18 mouse cellular contexts compared by ENCODE assay signal in the genomic region with DNA sequence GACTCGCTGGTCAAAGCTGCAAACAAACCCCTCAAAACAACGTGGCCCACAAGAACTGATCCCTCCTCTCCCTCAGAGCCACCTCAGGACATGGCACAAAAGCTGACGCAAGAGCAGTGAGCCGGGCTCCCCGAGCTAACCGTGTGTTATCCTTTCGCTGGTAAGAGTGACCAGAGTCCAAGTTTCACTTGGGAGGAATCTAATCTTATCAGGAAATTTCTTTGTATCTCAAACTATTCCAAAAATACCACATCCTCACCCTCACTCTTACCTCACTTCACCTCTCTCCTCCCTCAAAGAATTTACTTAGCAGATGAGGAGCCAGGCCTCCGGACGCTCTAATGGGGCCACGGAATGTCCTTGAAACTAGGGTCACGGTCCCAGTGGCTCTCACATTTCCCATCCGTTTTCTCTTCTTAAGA. TPM values are rescaled to one million over a fixed set of nuclear protein-coding genes. Genes with fewer than 3 reads are reported as not detected.
DNase-seq lines count a peak whose midpoint lies in the region; ATAC-seq and TF ChIP-seq lines count a peak whose summit lies in the region.
"Had no signal": no experiment of that assay in that cellular context is flagged by ENCODE, and none has a peak within 500 bp of the region (broad histone marks: within the 10 kb centered on the region; RNA-seq: fewer than 3 reads in every experiment).

No protein-coding gene starts in this region.

- H3K27me3 ChIP-seq in heart, embryonic 10.5 days (ENCODE audit: insufficient read depth, poor library complexity, severe bottlenecking) = no peaks in the 10 kb centered on the region
- no peaks in the 10 kb centered on the region for H3K27me3 ChIP-seq in lung, postnatal 0 days (replicated peaks; ENCODE audit: insufficient read depth, low read length)
- no peaks in the 10 kb centered on the region for H3K27me3 ChIP-seq in intestine, postnatal 0 days (replicated peaks; ENCODE audit: control insufficient read depth, insufficient read depth, low read length)
- H3K27me3 ChIP-seq in hindbrain, postnatal 0 days (ENCODE audit: insufficient read depth, low read length) = no peaks in the 10 kb centered on the region
- H3K27me3 ChIP-seq: embryonic facial prominence, embryonic 12.5 days; hindbrain, embryonic 13.5 days; limb, embryonic 12.5 days had no signal

- peak; percentile 70; the same call in 1 of the 2 replicates for TF ChIP-seq EP300 in lung, postnatal 0 days (IDR thresholded peaks at IDR 0.05)

- 49% methylated on average over 12 of the region's 12 CpGs for WGBS in heart, embryonic 10.5 days
- WGBS in lung, postnatal 0 days = 51% methylated on average over 12 of the region's 12 CpGs
- WGBS in intestine, postnatal 0 days = 46% methylated on average over 12 of the region's 12 CpGs
- 87% methylated on average over 12 of the region's 12 CpGs for WGBS in hindbrain, postnatal 0 days

- no peak for TF ChIP-seq CTCF in lung, postnatal 0 days (IDR thresholded peaks at IDR 0.05)
- TF ChIP-seq CTCF in intestine, postnatal 0 days (IDR thresholded peaks at IDR 0.05; ENCODE audit: low read depth) = no peak
- no peak for TF ChIP-seq CTCF in hindbrain, postnatal 0 days (IDR thresholded peaks at IDR 0.05; ENCODE audit: low read depth)

- no peak overlapping the region for H3K9ac ChIP-seq in lung, postnatal 0 days (replicated peaks; ENCODE audit: low read depth)
- no peak overlapping the region for H3K9ac ChIP-seq in intestine, postnatal 0 days (ENCODE audit: low read depth, low read length)
- H3K9ac ChIP-seq in hindbrain, postnatal 0 days (replicated peaks; ENCODE audit: low read length) = no peak overlapping the region
- H3K9ac ChIP-seq: embryonic facial prominence, embryonic 12.5 days; hindbrain, embryonic 13.5 days; limb, embryonic 12.5 days; midbrain, embryonic 13.5 days had no signal

- H3K4me2 ChIP-seq in lung, postnatal 0 days (replicated peaks; ENCODE audit: low read depth, low read length) = no peak overlapping the region
- H3K4me2 ChIP-seq in intestine, postnatal 0 days (replicated peaks; ENCODE audit: low read depth) = no peak overlapping the region
- no peak overlapping the region for H3K4me2 ChIP-seq in hindbrain, postnatal 0 days (ENCODE audit: low read depth, low read length)
- H3K4me2 ChIP-seq: embryonic facial prominence, embryonic 12.5 days; hindbrain, embryonic 13.5 days; limb, embryonic 12.5 days; midbrain, embryonic 13.5 days had no signal

- H3K4me1 ChIP-seq in heart, embryonic 10.5 days = peaks cover 79% of the 10 kb centered on the region
- H3K4me1 ChIP-seq in lung, postnatal 0 days (ENCODE audit: insufficient read depth, low read depth, low read length) = peaks cover 11% of the 10 kb centered on the region; the same call in 1 of the 2 replicates
- H3K4me1 ChIP-seq in intestine, postnatal 0 days (replicated peaks; ENCODE audit: control insufficient read depth, insufficient read depth, low read length) = peaks cover 3% of the 10 kb centered on the region; the same call in 1 of the 2 replicates
- H3K4me1 ChIP-seq in hindbrain, postnatal 0 days (ENCODE audit: insufficient read depth, low read length) = no peaks in the 10 kb centered on the region
- H3K4me1 ChIP-seq: midbrain, embryonic 13.5 days had no signal

- H3K9me3 ChIP-seq in heart, embryonic 10.5 days = no peaks in the 10 kb centered on the region
- no peaks in the 10 kb centered on the region for H3K9me3 ChIP-seq in lung, postnatal 0 days (ENCODE audit: low read length)
- no peaks in the 10 kb centered on the region for H3K9me3 ChIP-seq in intestine, postnatal 0 days (ENCODE audit: control insufficient read depth)
- no peaks in the 10 kb centered on the region for H3K9me3 ChIP-seq in hindbrain, postnatal 0 days (ENCODE audit: low read length)
- H3K9me3 ChIP-seq: embryonic facial prominence, embryonic 12.5 days; hindbrain, embryonic 13.5 days; limb, embryonic 12.5 days; midbrain, embryonic 13.5 days had no signal

- peak overlapping the region; percentile 84 for H3K27ac ChIP-seq in heart, embryonic 10.5 days
- peak overlapping the region; percentile 44 for H3K27ac ChIP-seq in lung, postnatal 0 days (ENCODE audit: low read length)
- H3K27ac ChIP-seq in intestine, postnatal 0 days (ENCODE audit: low read depth, low read length) = no peak overlapping the region; the same call in 1 of the 2 replicates
- H3K27ac ChIP-seq in hindbrain, postnatal 0 days = no peak overlapping the region
- H3K27ac ChIP-seq: embryonic facial prominence, embryonic 12.5 days; hindbrain, embryonic 13.5 days; midbrain, embryonic 13.5 days had no signal

- no peak for DNase-seq in heart, embryonic 10.5 days (ENCODE audit: low spot score)
- no peak for DNase-seq in heart, postnatal 4 days
- peak; percentile 43 for DNase-seq in lung, postnatal 0 days (ENCODE audit: low spot score)
- DNase-seq in lung, postnatal 14 days = no peak
- no peak for DNase-seq in hindbrain, postnatal 0 days (ENCODE audit: low spot score)
- DNase-seq in right cerebral cortex, postnatal 36 days (ENCODE audit: low spot score in 2 of 2) = no peak
- DNase-seq: adrenal gland, adult 2 months; cerebellum, adult 18-20 months; gastrocnemius, postnatal 25 days; kidney, adult 18-20 months; layer of hippocampus, postnatal 36 days; right cerebral cortex, adult 18-20 months; thymus, postnatal 4 days had no signal

- peak; percentile 54 for ATAC-seq in lung, postnatal 0 days
- ATAC-seq in intestine, postnatal 0 days = peak; percentile 46; the same call in 1 of the 2 replicates
- no peak for ATAC-seq in hindbrain, postnatal 0 days
- ATAC-seq: midbrain, embryonic 13.5 days had no signal

- H3K36me3 ChIP-seq in heart, embryonic 10.5 days = no peaks in the 10 kb centered on the region
- no peaks in the 10 kb centered on the region for H3K36me3 ChIP-seq in lung, postnatal 0 days (ENCODE audit: insufficient read depth, low read length)
- no peaks in the 10 kb centered on the region for H3K36me3 ChIP-seq in intestine, postnatal 0 days (ENCODE audit: control insufficient read depth, insufficient read depth)
- no peaks in the 10 kb centered on the region for H3K36me3 ChIP-seq in hindbrain, postnatal 0 days (ENCODE audit: insufficient read depth, low read length)
- H3K36me3 ChIP-seq: embryonic facial prominence, embryonic 12.5 days; hindbrain, embryonic 13.5 days; limb, embryonic 12.5 days; midbrain, embryonic 13.5 days had no signal

- no peak overlapping the region for H3K4me3 ChIP-seq in heart, embryonic 10.5 days
- H3K4me3 ChIP-seq in lung, postnatal 0 days (ENCODE audit: low read depth, low read length) = no peak overlapping the region
- no peak overlapping the region for H3K4me3 ChIP-seq in intestine, postnatal 0 days (ENCODE audit: low read depth, low read length)
- H3K4me3 ChIP-seq in hindbrain, postnatal 0 days (ENCODE audit: low read length) = no peak overlapping the region
- H3K4me3 ChIP-seq: embryonic facial prominence, embryonic 12.5 days; hindbrain, embryonic 13.5 days; limb, embryonic 12.5 days; midbrain, embryonic 13.5 days had no signal

RNA-seq across cellular contexts. Expression of a gene that starts 36.8 kb away (rescaled TPM):
- 19.6 and 21.1 TPM in 2 replicates for polyA plus RNA-seq in heart, embryonic 10.5 days (2016; fragmentation: Nextera tagmentation; extraction: Ambion mirVana)
- 10 to 100 TPM; 82.2 to 85.0 TPM for total RNA-seq in heart, postnatal 4 days (2021)
- 22.9 and 26.4 TPM in 2 replicates for polyA plus RNA-seq in lung, postnatal 0 days (2015; fragmentation: Nextera tagmentation; extraction: Ambion mirVana)
- 16.7 and 18.1 TPM in 2 replicates for polyA plus RNA-seq in intestine, postnatal 0 days (2015; fragmentation: Nextera tagmentation; extraction: Ambion mirVana)
- total RNA-seq in hindbrain, postnatal 0 days (2014; rRNA removed) = 7.4 and 11.1 TPM in 2 replicates
- polyA plus RNA-seq in hindbrain, postnatal 0 days (2015; fragmentation: Nextera tagmentation; extraction: Ambion mirVana) = 5.7 and 6.0 TPM in 2 replicates

Comparison
In these comparisons a context has a peak if more than half of its experiments do, and no peak if none do; other contexts are left out.
1. H3K27ac ChIP-seq: peak in heart, embryonic 10.5 days (single experiment) and lung, postnatal 0 days (single experiment); none in intestine, postnatal 0 days (single experiment) and hindbrain, postnatal 0 days (single experiment).